ENCODE assay signal across 21 mouse cellular contexts in the genomic region with DNA sequence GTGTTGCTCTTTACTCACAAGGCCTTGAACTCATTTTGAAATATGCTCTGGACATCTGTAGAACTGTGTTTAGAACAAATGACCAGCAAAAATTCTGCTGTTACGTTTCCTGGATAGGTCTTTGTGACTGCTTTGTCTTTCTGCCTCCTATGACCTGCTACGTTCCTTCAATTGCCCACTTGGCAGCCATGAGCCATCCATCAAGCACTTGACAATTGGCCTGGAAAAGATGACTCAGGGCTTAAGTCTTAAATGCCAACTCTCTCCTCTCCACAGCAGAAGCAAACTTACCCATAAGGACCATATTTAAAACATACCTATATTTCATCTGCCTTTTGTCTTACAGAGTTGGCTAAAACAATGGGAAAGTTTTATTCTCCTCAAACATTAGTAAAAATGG. TPM values are rescaled to one million over a fixed set of nuclear protein-coding genes. Genes with fewer than 3 reads are reported as not detected.
DNase-seq lines count a peak whose midpoint lies in the region.
"Had no signal": no experiment of that assay in that cellular context is flagged by ENCODE, and none has a peak within 500 bp of the region (broad histone marks: within the 10 kb centered on the region; RNA-seq: fewer than 3 reads in every experiment).

No protein-coding gene starts in this region.

- DNase-seq in heart, postnatal 10 days = peak; percentile 9 to 11
- DNase-seq in heart, postnatal 25 days (ENCODE audit: low spot score) = no peak
- peak; percentile 17 for DNase-seq in NIH3T3 (ENCODE audit: low read depth)
- peak; percentile 75 for DNase-seq in adrenal gland, adult 8-10 months
- peak; percentile 52 for DNase-seq in fibroblast of lung, adult 2 months (ENCODE audit: low read depth)
- no peak for DNase-seq in embryo, embryonic 10 days (ENCODE audit: low spot score)
- no peak for DNase-seq in embryo, embryonic 11 days
- DNase-seq: B cell, adult 2 months; cerebellum, adult 8-10 months; cerebellum, postnatal 36 days; forebrain, postnatal 0 days; gastrocnemius, postnatal 10 days; kidney, adult 8-10 months; kidney, postnatal 4 days; left cerebral cortex, postnatal 4 days; lung, adult 18-20 months; lung, postnatal 4 days; retina, postnatal 1 day; right cerebral cortex, postnatal 25 days; thymus, adult 18-20 months; thymus, postnatal 25 days had no signal

- intact Hi-C loops in heart, postnatal 10 days (cut with DNase I) = no loop called here
- intact Hi-C loops in heart, postnatal 25 days (cut with DNase I) = no loop called here

RNA-seq across cellular contexts. Expression of a gene that starts 10.0 kb away (rescaled TPM):
- total RNA-seq in heart, postnatal 10 days (2021) = 1 to 10 TPM in 1 of 2 experiments, under 1 TPM in 1; 0.77 to 1.2 TPM
- total RNA-seq in heart, postnatal 25 days (2021) = under 1 TPM; 0.28 to 0.29 TPM
- total RNA-seq in adrenal gland, adult 8-10 months (2022) = 10 to 100 TPM in 1 of 4 experiments, 1 to 10 TPM in 3; 5.9 to 12.0 (median 6.7) TPM

Comparison
In these comparisons a context has a peak if more than half of its experiments do, and no peak if none do; other contexts are left out.
1. DNase-seq: peak in heart, postnatal 10 days (2 of 2), NIH3T3 (single experiment), adrenal gland, adult 8-10 months (single experiment) and fibroblast of lung, adult 2 months (single experiment); none in heart, postnatal 25 days (single experiment), embryo, embryonic 10 days (single experiment) and embryo, embryonic 11 days (single experiment).